Mouse (Mus musculus): ENCODE measurements around the gene Ect2. TPM values are rescaled to one million over a fixed set of nuclear protein-coding genes. Genes with fewer than 3 reads are reported as not detected.

Ect2 gene
- polyA plus RNA-seq, 1 experiment from 2014 or later: 52.3 TPM

GRCm38 (mm10) chr3:27064886-27065285 lies 88.8 kb downstream of the Ect2 start:
- no peaks in the 10 kb centered on the region for H3K36me3 ChIP-seq (ENCODE audit: control insufficient read depth, insufficient read depth, low read length)
- no peak overlapping the region for H3K4me2 ChIP-seq (ENCODE audit: low read length)
- 88% methylated on average over 2 of the region's 2 CpGs for WGBS
- no peak overlapping the region for H3K9ac ChIP-seq (ENCODE audit: low read length)
- ATAC-seq (ENCODE audit: insufficient number of reproducible peaks, insufficient read depth, low FRiP score, low read depth): no peak
- no peaks in the 10 kb centered on the region for H3K9me3 ChIP-seq (ENCODE audit: control insufficient read depth, low read length)
- H3K4me3 ChIP-seq (ENCODE audit: control insufficient read depth in 1 of 2, insufficient read depth in 1 of 2, low read depth in 1 of 2, low read length in 2 of 2): no peak overlapping the region
- no peaks in the 10 kb centered on the region for H3K4me1 ChIP-seq (ENCODE audit: control insufficient read depth in 2 of 2, insufficient read depth in 2 of 2, low read length in 2 of 2)
- H3K27me3 ChIP-seq (ENCODE audit: control insufficient read depth, insufficient read depth, low read length): no peaks in the 10 kb centered on the region
- no peak overlapping the region for H3K27ac ChIP-seq (replicated peaks in 1 of 2; ENCODE audit: control insufficient read depth in 1 of 2, insufficient read depth in 1 of 2, low read depth in 2 of 2, low read length in 2 of 2)

- H3K36me3 ChIP-seq (ENCODE audit: control insufficient read depth, insufficient read depth, low read length): no peaks in the 10 kb centered on the region
- 81% methylated on average over 11 of the region's 11 CpGs for WGBS
- no peak for ATAC-seq (ENCODE audit: insufficient number of reproducible peaks, insufficient read depth, low FRiP score, low read depth)
- no peaks in the 10 kb centered on the region for H3K9me3 ChIP-seq (ENCODE audit: control insufficient read depth, low read length)
- H3K27me3 ChIP-seq (ENCODE audit: control insufficient read depth, insufficient read depth, low read length): no peaks in the 10 kb centered on the region
- H3K9ac ChIP-seq (ENCODE audit: low read length): no peak overlapping the region
- no peak overlapping the region for H3K27ac ChIP-seq (replicated peaks in 1 of 2; ENCODE audit: control insufficient read depth in 1 of 2, insufficient read depth in 1 of 2, low read depth in 2 of 2, low read length in 2 of 2)
- no peaks in the 10 kb centered on the region for H3K4me1 ChIP-seq (ENCODE audit: control insufficient read depth in 2 of 2, insufficient read depth in 2 of 2, low read length in 2 of 2)
- no peak overlapping the region for H3K4me3 ChIP-seq (ENCODE audit: control insufficient read depth in 1 of 2, insufficient read depth in 1 of 2, low read depth in 1 of 2, low read length in 2 of 2)
- H3K4me2 ChIP-seq (ENCODE audit: low read length): no peak overlapping the region
Measured at GRCm38 (mm10) chr3:27063399-27064260, 90.0 kb downstream of the Ect2 start.

GRCm38 (mm10) chr3:27060441-27060840 lies 93.2 kb downstream of the Ect2 start:
- Histone ChIP-seq H3K27ac (replicated peaks in 1 of 2; ENCODE audit: control insufficient read depth in 1 of 2, insufficient read depth in 1 of 2, low read depth in 2 of 2, low read length in 2 of 2) (no peak overlapping the region), H3K27me3 (ENCODE audit: control insufficient read depth, insufficient read depth, low read length) (no peaks in the 10 kb centered on the region), H3K4me3 (ENCODE audit: control insufficient read depth in 1 of 2, insufficient read depth in 1 of 2, low read depth in 1 of 2, low read length in 2 of 2) (no peak overlapping the region), H3K4me2 (ENCODE audit: low read length) (no peak overlapping the region), H3K9ac (ENCODE audit: low read length) (no peak overlapping the region), H3K4me1 (ENCODE audit: control insufficient read depth in 2 of 2, insufficient read depth in 2 of 2, low read length in 2 of 2) (no peaks in the 10 kb centered on the region), H3K9me3 (ENCODE audit: control insufficient read depth, low read length) (peaks cover 3% of the 10 kb centered on the region; the same call in 1 of the 2 replicates), H3K36me3 (ENCODE audit: control insufficient read depth, insufficient read depth, low read length) (no peaks in the 10 kb centered on the region)
- no peak for ATAC-seq (ENCODE audit: insufficient number of reproducible peaks, insufficient read depth, low FRiP score, low read depth)
- 82% methylated on average over 12 of the region's 12 CpGs for WGBS

GRCm38 (mm10) chr3:27059529-27060322 lies 94.0 kb downstream of the Ect2 start:
- Histone ChIP-seq H3K4me1 (ENCODE audit: control insufficient read depth in 2 of 2, insufficient read depth in 2 of 2, low read length in 2 of 2) (no peaks in the 10 kb centered on the region), H3K36me3 (ENCODE audit: control insufficient read depth, insufficient read depth, low read length) (no peaks in the 10 kb centered on the region), H3K4me2 (ENCODE audit: low read length) (no peak overlapping the region), H3K9me3 (ENCODE audit: control insufficient read depth, low read length) (peaks cover 3% of the 10 kb centered on the region; the same call in 1 of the 2 replicates), H3K9ac (ENCODE audit: low read length) (no peak overlapping the region), H3K27me3 (ENCODE audit: control insufficient read depth, insufficient read depth, low read length) (no peaks in the 10 kb centered on the region), H3K4me3 (ENCODE audit: control insufficient read depth in 1 of 2, insufficient read depth in 1 of 2, low read depth in 1 of 2, low read length in 2 of 2) (no peak overlapping the region), H3K27ac (replicated peaks in 1 of 2; ENCODE audit: control insufficient read depth in 1 of 2, insufficient read depth in 1 of 2, low read depth in 2 of 2, low read length in 2 of 2) (no peak overlapping the region)
- WGBS: 83% methylated on average over 12 of the region's 12 CpGs
- no peak for ATAC-seq (ENCODE audit: insufficient number of reproducible peaks, insufficient read depth, low FRiP score, low read depth)

GRCm38 (mm10) chr3:27055471-27055870 lies 98.2 kb downstream of the Ect2 start:
- peaks cover 3% of the 10 kb centered on the region; the same call in 1 of the 2 replicates for H3K9me3 ChIP-seq (ENCODE audit: control insufficient read depth, low read length)
- no peak overlapping the region for H3K9ac ChIP-seq (ENCODE audit: low read length)
- no peaks in the 10 kb centered on the region for H3K27me3 ChIP-seq (ENCODE audit: control insufficient read depth, insufficient read depth, low read length)
- no peaks in the 10 kb centered on the region for H3K4me1 ChIP-seq (ENCODE audit: control insufficient read depth in 2 of 2, insufficient read depth in 2 of 2, low read length in 2 of 2)
- no peak for ATAC-seq (ENCODE audit: insufficient number of reproducible peaks, insufficient read depth, low FRiP score, low read depth)
- H3K4me3 ChIP-seq (ENCODE audit: control insufficient read depth in 1 of 2, insufficient read depth in 1 of 2, low read depth in 1 of 2, low read length in 2 of 2): no peak overlapping the region
- 83% methylated on average over 3 of the region's 3 CpGs for WGBS
- no peaks in the 10 kb centered on the region for H3K36me3 ChIP-seq (ENCODE audit: control insufficient read depth, insufficient read depth, low read length)
- no peak overlapping the region for H3K27ac ChIP-seq (replicated peaks in 1 of 2; ENCODE audit: control insufficient read depth in 1 of 2, insufficient read depth in 1 of 2, low read depth in 2 of 2, low read length in 2 of 2)
- no peak overlapping the region for H3K4me2 ChIP-seq (ENCODE audit: low read length)

- WGBS: 60% methylated on average over 2 of the region's 2 CpGs
- Histone ChIP-seq H3K27me3 (ENCODE audit: control insufficient read depth, insufficient read depth, low read length) (no peaks in the 10 kb centered on the region), H3K9me3 (ENCODE audit: control insufficient read depth, low read length) (peaks cover 3% of the 10 kb centered on the region; the same call in 1 of the 2 replicates), H3K4me1 (ENCODE audit: control insufficient read depth in 2 of 2, insufficient read depth in 2 of 2, low read length in 2 of 2) (no peaks in the 10 kb centered on the region), H3K36me3 (ENCODE audit: control insufficient read depth, insufficient read depth, low read length) (no peaks in the 10 kb centered on the region), H3K9ac (ENCODE audit: low read length) (no peak overlapping the region), H3K27ac (replicated peaks in 1 of 2; ENCODE audit: control insufficient read depth in 1 of 2, insufficient read depth in 1 of 2, low read depth in 2 of 2, low read length in 2 of 2) (no peak overlapping the region), H3K4me2 (ENCODE audit: low read length) (no peak overlapping the region), H3K4me3 (ENCODE audit: control insufficient read depth in 1 of 2, insufficient read depth in 1 of 2, low read depth in 1 of 2, low read length in 2 of 2) (no peak overlapping the region)
- no peak for ATAC-seq (ENCODE audit: insufficient number of reproducible peaks, insufficient read depth, low FRiP score, low read depth)
Measured at GRCm38 (mm10) chr3:27054766-27055165, 98.9 kb downstream of the Ect2 start.

Data from heart, embryonic 14.5 days (tissue).